Mouse (Mus musculus) stomach, postnatal 0 days (tissue): ENCODE data around the gene Gm49403. TPM values are rescaled to one million over a fixed set of nuclear protein-coding genes. Genes with fewer than 3 reads are reported as not detected.

Experiments used
- ATAC-seq: fragments of 200-750 bp; cut with Nextera tagmentation; 2 replicates; pipeline ENCODE4 v1.8.0; 2017; ENCODE audit not compliant: low FRiP score, low TSS enrichment
- DNase-seq: peaks from one replicate; pipeline ENCODE4 v3.0.0-alpha.2; 2016; ENCODE audit warnings: low spot score
- H3K27ac ChIP-seq: fragments of 300-500 bp; sonication (generic); replicated peaks from 2 replicates; pipeline ENCODE4 v1.5.1; 2014; ENCODE audit warnings: mild to moderate bottlenecking, control low read depth
- H3K27me3 ChIP-seq: fragments of 300-500 bp; sonication (generic); 2 replicates; pipeline ENCODE4 v1.6.1; 2014; ENCODE audit warnings: low read length; ENCODE audit not compliant: control insufficient read depth, insufficient read depth
- H3K36me3 ChIP-seq: fragments of 300-500 bp; sonication (generic); 2 replicates; pipeline ENCODE4 v1.6.1; 2014; ENCODE audit warnings: low read length, mixed read lengths; ENCODE audit not compliant: control insufficient read depth, insufficient read depth
- H3K4me1 ChIP-seq: fragments of 300-500 bp; sonication (generic); replicated peaks from 2 replicates; pipeline ENCODE4 v1.6.1; 2014; ENCODE audit warnings: antibody characterized with exemption; ENCODE audit not compliant: control insufficient read depth, insufficient read depth
- H3K4me2 ChIP-seq: fragments of 300-500 bp; sonication (generic); replicated peaks from 2 replicates; pipeline ENCODE4 v1.6.1; 2014; ENCODE audit warnings: low read depth, mild to moderate bottlenecking, control low read depth, moderate library complexity
- H3K4me3 ChIP-seq: fragments of 300-500 bp; sonication (generic); 2 replicates; pipeline ENCODE4 v1.5.1; 2014; ENCODE audit warnings: low read depth, low read length, control low read depth
- H3K9ac ChIP-seq: fragments of 300-500 bp; sonication (generic); 2 replicates; pipeline ENCODE4 v1.6.1; 2014; ENCODE audit warnings: mild to moderate bottlenecking, low read length, control low read depth, mixed read lengths
- H3K9me3 ChIP-seq: fragments of 300-500 bp; sonication (generic); 2 replicates; pipeline ENCODE4 v1.6.1; 2016; ENCODE audit warnings: low read length; ENCODE audit not compliant: control insufficient read depth
- CTCF ChIP-seq: IDR thresholded peaks from 2 replicates; pipeline ENCODE4 v1.5.1; 2016; ENCODE audit warnings: antibody characterized with exemption, low read depth, mild to moderate bottlenecking, moderate library complexity
- EP300 ChIP-seq: optimal IDR thresholded peaks from 2 replicates; pipeline ENCODE3; 2016; ENCODE audit warnings: antibody characterized with exemption
- WGBS: fragments of 180-500 bp; shearing (Covaris S2); extraction: QIAGEN DNeasy Blood & Tissue Kit; methylation state at CpG from one replicate; pipeline ENCODE4 v1.1.7; 2014; 5-methylcytosine and 5-hydroxymethylcytosine counted together
- polyA plus RNA-seq: library from polyadenylated mRNA; unstranded; fragments of >200 nt; fragmentation: Nextera tagmentation; extraction: Ambion mirVana; gene quantifications from 2 replicates; pipeline ENCODE4 v1.2.1, GENCODE M21; 2015

Gene Gm49403
- polyA plus RNA-seq, 1 experiment from 2014 or later = not detected

GRCm38 (mm10) chr19:8898576-8898975, 14.8 kb downstream of the Gm49403 start:
- Histone ChIP-seq H3K9ac (peak overlapping the region; percentile 83), H3K4me2 (peak overlapping the region; percentile 87), H3K4me1 (0 out of 2 replicates have a peak, but pooled peaks cover 3% of the 10 kb centered on the region), H3K36me3 (peaks cover 11% of the 10 kb centered on the region; the same call in 1 of the 2 replicates), H3K9me3 (no peaks in the 10 kb centered on the region), H3K27ac (peak overlapping the region; percentile 83), H3K27me3 (no peaks in the 10 kb centered on the region), H3K4me3 (peak overlapping the region; percentile 82)
- TF ChIP-seq EP300 (no peak), CTCF (no peak)
- no peak for ATAC-seq
- WGBS = 3% methylated on average over 13 of the region's 13 CpGs
- no peak for DNase-seq

- no peaks in the 10 kb centered on the region for H3K9me3 ChIP-seq
- H3K27me3 ChIP-seq = no peaks in the 10 kb centered on the region
- WGBS = 26% methylated on average over 3 of the region's 3 CpGs
- no peak overlapping the region for H3K27ac ChIP-seq
- H3K9ac ChIP-seq = peak overlapping the region; percentile 83
- ATAC-seq = no peak
- H3K4me2 ChIP-seq = peak overlapping the region; percentile 87
- 0 out of 2 replicates have a peak, but pooled peaks cover 3% of the 10 kb centered on the region for H3K4me1 ChIP-seq
- no peak for TF ChIP-seq EP300
- TF ChIP-seq CTCF = no peak
- H3K36me3 ChIP-seq = peaks cover 11% of the 10 kb centered on the region; the same call in 1 of the 2 replicates
- H3K4me3 ChIP-seq = peak overlapping the region; percentile 82
- DNase-seq = no peak
These were observed 15.3 kb downstream of the Gm49403 start for GRCm38 (mm10) chr19:8899079-8899478.

GRCm38 (mm10) chr19:8903412-8903811, 19.7 kb downstream of the Gm49403 start:
- no peak for ATAC-seq
- no peaks in the 10 kb centered on the region for H3K9me3 ChIP-seq
- H3K27ac ChIP-seq = no peak overlapping the region
- H3K9ac ChIP-seq = no peak overlapping the region
- H3K27me3 ChIP-seq = no peaks in the 10 kb centered on the region
- 91% methylated on average over 5 of the region's 5 CpGs for WGBS
- no peak for TF ChIP-seq CTCF
- no peak for TF ChIP-seq EP300
- DNase-seq = no peak
- H3K4me2 ChIP-seq = no peak overlapping the region
- H3K36me3 ChIP-seq = peaks cover 20% of the 10 kb centered on the region
- H3K4me1 ChIP-seq = no peaks in the 10 kb centered on the region
- no peak overlapping the region for H3K4me3 ChIP-seq

GRCm38 (mm10) chr19:8908531-8908930, 24.8 kb downstream of the Gm49403 start:
- Histone ChIP-seq H3K9me3 (no peaks in the 10 kb centered on the region), H3K27ac (no peak overlapping the region), H3K9ac (no peak overlapping the region), H3K4me1 (no peaks in the 10 kb centered on the region), H3K27me3 (no peaks in the 10 kb centered on the region), H3K4me2 (no peak overlapping the region), H3K36me3 (peaks cover 52% of the 10 kb centered on the region), H3K4me3 (no peak overlapping the region)
- DNase-seq = no peak
- WGBS = 93% methylated on average over 6 of the region's 6 CpGs
- TF ChIP-seq EP300 (no peak), CTCF (no peak)
- no peak for ATAC-seq

GRCm38 (mm10) chr19:8911810-8912209, 28.1 kb downstream of the Gm49403 start:
- Histone ChIP-seq H3K9me3 (no peaks in the 10 kb centered on the region), H3K4me1 (no peaks in the 10 kb centered on the region), H3K9ac (no peak overlapping the region), H3K4me3 (no peak overlapping the region), H3K27me3 (no peaks in the 10 kb centered on the region), H3K27ac (no peak overlapping the region), H3K36me3 (peaks cover 74% of the 10 kb centered on the region), H3K4me2 (no peak overlapping the region)
- 94% methylated on average over 5 of the region's 5 CpGs for WGBS
- ATAC-seq (no peak), DNase-seq (no peak)
- TF ChIP-seq EP300 = no peak

- Histone ChIP-seq H3K4me3 (no peak overlapping the region), H3K36me3 (peaks cover 57% of the 10 kb centered on the region), H3K27me3 (no peaks in the 10 kb centered on the region), H3K27ac (no peak overlapping the region), H3K9ac (no peak overlapping the region), H3K4me1 (no peaks in the 10 kb centered on the region), H3K4me2 (no peak overlapping the region), H3K9me3 (no peaks in the 10 kb centered on the region)
- DNase-seq (no peak), ATAC-seq (no peak)
- TF ChIP-seq EP300 (no peak), CTCF (no peak)
- 98% methylated on average over 3 of the region's 3 CpGs for WGBS
These were observed 30.5 kb downstream of the Gm49403 start for GRCm38 (mm10) chr19:8914212-8914611.
